In the genomic region with DNA sequence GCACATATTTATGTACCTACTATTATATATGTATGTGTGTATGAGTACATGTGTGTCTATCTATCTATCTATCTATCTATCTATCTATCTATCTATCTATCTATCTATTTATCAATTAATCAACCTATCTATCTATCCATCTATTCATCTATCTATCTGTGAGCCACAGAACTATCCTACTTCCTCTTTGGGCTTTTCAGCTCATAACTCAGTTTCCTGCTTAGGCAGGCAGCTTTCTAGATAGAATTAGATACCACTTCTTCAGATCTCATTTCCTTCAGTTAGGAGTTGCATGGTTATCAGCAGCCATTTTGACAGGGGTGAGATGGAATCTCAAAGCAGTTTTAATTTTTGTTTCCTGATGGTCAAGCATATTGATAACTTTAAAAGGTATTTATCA, we compare ENCODE assay signal across 12 mouse cellular contexts. TPM values are rescaled to one million over a fixed set of nuclear protein-coding genes. Genes with fewer than 3 reads are reported as not detected.
"Had no signal": no experiment of that assay in that cellular context is flagged by ENCODE, and none has a peak within 500 bp of the region (broad histone marks: within the 10 kb centered on the region; RNA-seq: fewer than 3 reads in every experiment).

No protein-coding gene starts in this region.

- H3K4me2 ChIP-seq: midbrain, embryonic 11.5 days; midbrain, embryonic 13.5 days; midbrain, embryonic 15.5 days; neural tube, embryonic 12.5 days had no signal

- H3K27ac ChIP-seq: lung, embryonic 15.5 days; midbrain, embryonic 13.5 days; midbrain, embryonic 15.5 days; neural tube, embryonic 12.5 days; stomach, embryonic 15.5 days; stomach, postnatal 0 days had no signal

- H3K27me3 ChIP-seq: lung, embryonic 15.5 days; megakaryocyte, embryonic 14.5 days; midbrain, embryonic 15.5 days; stomach, embryonic 15.5 days had no signal

- H3K36me3 ChIP-seq: lung, embryonic 15.5 days; midbrain, embryonic 13.5 days; midbrain, embryonic 15.5 days; neural tube, embryonic 12.5 days; stomach, embryonic 15.5 days had no signal

- H3K9ac ChIP-seq: liver, postnatal 0 days; lung, embryonic 15.5 days; midbrain, embryonic 13.5 days; midbrain, embryonic 15.5 days; neural tube, embryonic 12.5 days; stomach, embryonic 15.5 days had no signal

- H3K4me3 ChIP-seq: midbrain, embryonic 13.5 days; midbrain, embryonic 15.5 days; neural tube, embryonic 12.5 days had no signal

- DNase-seq: lung, adult 2 months; lung, postnatal 14 days; right cerebral cortex, postnatal 14 days had no signal

- H3K4me1 ChIP-seq: lung, embryonic 15.5 days; midbrain, embryonic 13.5 days; midbrain, embryonic 15.5 days; neural tube, embryonic 12.5 days; stomach, embryonic 15.5 days had no signal

- H3K9me3 ChIP-seq: lung, embryonic 15.5 days; midbrain, embryonic 13.5 days; midbrain, embryonic 15.5 days; neural tube, embryonic 12.5 days; stomach, embryonic 15.5 days had no signal

RNA-seq across cellular contexts. Expression of gene Slfn8, which starts 20.4 kb away (rescaled TPM):
- polyA plus RNA-seq: neural tube, embryonic 12.5 days had no signal
